19 mouse cellular contexts compared by ENCODE assay signal in genomic region chr5:35399704-35400320, GRCm38 (mm10). TPM values are rescaled to one million over a fixed set of nuclear protein-coding genes. Genes with fewer than 3 reads are reported as not detected.
DNase-seq lines count a peak whose midpoint lies in the region; ATAC-seq and TF ChIP-seq lines count a peak whose summit lies in the region.
"Had no signal": no experiment of that assay in that cellular context is flagged by ENCODE, and none has a peak within 500 bp of the region (broad histone marks: within the 10 kb centered on the region; RNA-seq: fewer than 3 reads in every experiment).

No protein-coding gene starts in this region.

- TF ChIP-seq CTCF in midbrain, postnatal 0 days (IDR thresholded peaks at IDR 0.05), result no peak

- H3K27me3 ChIP-seq in forebrain, embryonic 10.5 days (ENCODE audit: poor library complexity, severe bottlenecking), result peaks cover 100% of the 10 kb centered on the region
- H3K27me3 ChIP-seq in forebrain, embryonic 14.5 days (replicated peaks; ENCODE audit: control insufficient read depth, insufficient read depth, low read length), result peaks cover 90% of the 10 kb centered on the region
- peaks cover 96% of the 10 kb centered on the region for H3K27me3 ChIP-seq in midbrain, embryonic 11.5 days (ENCODE audit: control insufficient read depth, insufficient read depth, low read length)
- peaks cover 69% of the 10 kb centered on the region for H3K27me3 ChIP-seq in midbrain, postnatal 0 days (ENCODE audit: insufficient read depth, low read length)
- peaks cover 97% of the 10 kb centered on the region for H3K27me3 ChIP-seq in embryonic facial prominence, embryonic 15.5 days

- H3K36me3 ChIP-seq in forebrain, embryonic 10.5 days (replicated peaks), result no peaks in the 10 kb centered on the region
- H3K36me3 ChIP-seq in forebrain, embryonic 14.5 days (ENCODE audit: control insufficient read depth, insufficient read depth, low read length), result no peaks in the 10 kb centered on the region
- H3K36me3 ChIP-seq in midbrain, embryonic 11.5 days (ENCODE audit: control insufficient read depth, insufficient read depth, low read length), result no peaks in the 10 kb centered on the region
- H3K36me3 ChIP-seq in midbrain, postnatal 0 days (ENCODE audit: insufficient read depth, low read length), result no peaks in the 10 kb centered on the region
- H3K36me3 ChIP-seq in embryonic facial prominence, embryonic 15.5 days, result no peaks in the 10 kb centered on the region
- H3K36me3 ChIP-seq: heart, embryonic 12.5 days had no signal

- WGBS in forebrain, embryonic 10.5 days, result under 1% methylated on average over 48 of the region's 48 CpGs
- under 1% methylated on average over 48 of the region's 48 CpGs for WGBS in forebrain, embryonic 14.5 days
- under 1% methylated on average over 48 of the region's 48 CpGs for WGBS in midbrain, embryonic 11.5 days
- under 1% methylated on average over 47 of the region's 48 CpGs for WGBS in midbrain, postnatal 0 days
- 3% methylated on average over 48 of the region's 48 CpGs for WGBS in embryonic facial prominence, embryonic 15.5 days

- no peak overlapping the region for H3K27ac ChIP-seq in forebrain, embryonic 10.5 days
- H3K27ac ChIP-seq in forebrain, embryonic 14.5 days (ENCODE audit: low read depth, low read length), result no peak overlapping the region
- no peak overlapping the region for H3K27ac ChIP-seq in midbrain, embryonic 11.5 days (ENCODE audit: low read depth, low read length)
- no peak overlapping the region for H3K27ac ChIP-seq in midbrain, postnatal 0 days (ENCODE audit: low read depth, low read length)
- H3K27ac ChIP-seq in embryonic facial prominence, embryonic 15.5 days (replicated peaks), result no peak overlapping the region

- H3K4me2 ChIP-seq in forebrain, embryonic 14.5 days (ENCODE audit: low read length), result no peak overlapping the region
- H3K4me2 ChIP-seq in midbrain, embryonic 11.5 days, result no peak overlapping the region
- no peak overlapping the region for H3K4me2 ChIP-seq in midbrain, postnatal 0 days (ENCODE audit: low read depth, low read length, poor library complexity, severe bottlenecking)
- H3K4me2 ChIP-seq in embryonic facial prominence, embryonic 15.5 days (replicated peaks), result 0 out of 2 replicates have a peak overlapping the region, but pooled peaks have one; percentile 2
- H3K4me2 ChIP-seq: heart, embryonic 12.5 days had no signal

- H3K9ac ChIP-seq in forebrain, embryonic 14.5 days (ENCODE audit: low read length), result no peak overlapping the region
- H3K9ac ChIP-seq in midbrain, embryonic 11.5 days (ENCODE audit: low read length), result no peak overlapping the region
- H3K9ac ChIP-seq in midbrain, postnatal 0 days (replicated peaks; ENCODE audit: low read length, poor library complexity, severe bottlenecking), result no peak overlapping the region
- H3K9ac ChIP-seq in embryonic facial prominence, embryonic 15.5 days, result no peak overlapping the region
- H3K9ac ChIP-seq: heart, embryonic 12.5 days had no signal

- H3K9me3 ChIP-seq in forebrain, embryonic 10.5 days, result no peaks in the 10 kb centered on the region
- no peaks in the 10 kb centered on the region for H3K9me3 ChIP-seq in forebrain, embryonic 14.5 days (replicated peaks; ENCODE audit: control insufficient read depth, low read length)
- H3K9me3 ChIP-seq in midbrain, embryonic 11.5 days (ENCODE audit: control insufficient read depth, low read length), result no peaks in the 10 kb centered on the region
- no peaks in the 10 kb centered on the region for H3K9me3 ChIP-seq in midbrain, postnatal 0 days (ENCODE audit: low read length)
- H3K9me3 ChIP-seq in embryonic facial prominence, embryonic 15.5 days (replicated peaks), result no peaks in the 10 kb centered on the region
- H3K9me3 ChIP-seq: heart, embryonic 12.5 days had no signal

- peak overlapping the region; percentile 24 for H3K4me3 ChIP-seq in forebrain, embryonic 10.5 days
- H3K4me3 ChIP-seq in forebrain, embryonic 14.5 days (ENCODE audit: low read depth, low read length), result no peak overlapping the region
- H3K4me3 ChIP-seq in midbrain, embryonic 11.5 days (ENCODE audit: low read depth, low read length), result no peak overlapping the region
- H3K4me3 ChIP-seq in midbrain, postnatal 0 days (ENCODE audit: low read depth, low read length), result no peak overlapping the region
- no peak overlapping the region for H3K4me3 ChIP-seq in embryonic facial prominence, embryonic 15.5 days (replicated peaks)
- H3K4me3 ChIP-seq: heart, embryonic 12.5 days had no signal

- DNase-seq in forebrain, embryonic 10.5 days (ENCODE audit: extremely low spot score, low spot score), result peak; percentile 48
- DNase-seq in forebrain, embryonic 14.5 days (ENCODE audit: low spot score), result no peak
- peak; percentile 93 for DNase-seq in midbrain, embryonic 11.5 days (ENCODE audit: low spot score, missing footprints)
- DNase-seq in midbrain, postnatal 0 days (ENCODE audit: low spot score), result no peak
- peak; percentile 24 for DNase-seq in testis, postnatal 14 days (ENCODE audit: low spot score)
- no peak for DNase-seq in urinary bladder, adult 2 months (ENCODE audit: low spot score)
- DNase-seq in spleen, postnatal 36 days (ENCODE audit: low spot score in 2 of 2), result no peak
- DNase-seq: B cell, adult 2 months; cerebellum, adult 9-10 months; layer of hippocampus, adult 9-11 months; lung, adult 18-20 months; spleen, adult 18-20 months; thymus, adult 18-20 months had no signal

- no peak for ATAC-seq in forebrain, embryonic 14.5 days
- ATAC-seq in midbrain, embryonic 11.5 days (ENCODE audit: low FRiP score), result no peak
- ATAC-seq in midbrain, postnatal 0 days (ENCODE audit: low FRiP score), result no peak
- no peak for ATAC-seq in embryonic facial prominence, embryonic 15.5 days (ENCODE audit: insufficient number of reproducible peaks, low FRiP score, low TSS enrichment, low read depth)
- ATAC-seq: hindbrain, embryonic 16.5 days had no signal

- H3K4me1 ChIP-seq in forebrain, embryonic 10.5 days, result peaks cover 30% of the 10 kb centered on the region
- H3K4me1 ChIP-seq in forebrain, embryonic 14.5 days (ENCODE audit: control insufficient read depth, insufficient read depth, low read length), result no peaks in the 10 kb centered on the region; the same call in 1 of the 2 replicates
- 0 out of 2 replicates have a peak, but pooled peaks cover 4% of the 10 kb centered on the region for H3K4me1 ChIP-seq in midbrain, embryonic 11.5 days (ENCODE audit: control insufficient read depth, insufficient read depth, low read length)
- no peaks in the 10 kb centered on the region for H3K4me1 ChIP-seq in midbrain, postnatal 0 days (ENCODE audit: insufficient read depth, low read length)
- H3K4me1 ChIP-seq in embryonic facial prominence, embryonic 15.5 days, result peaks cover 25% of the 10 kb centered on the region

RNA-seq across cellular contexts. Expression of gene Hmx1, which starts 10.9 kb away (rescaled TPM):
- 0.38 and 0.69 TPM in 2 replicates for polyA plus RNA-seq in forebrain, embryonic 10.5 days (2016; fragmentation: Nextera tagmentation; extraction: Ambion mirVana)
- not detected in 2 replicates for polyA plus RNA-seq in forebrain, embryonic 14.5 days (2014; fragmentation: Nextera tagmentation; extraction: Ambion mirVana)
- polyA plus RNA-seq in midbrain, embryonic 11.5 days (2014; fragmentation: Nextera tagmentation; extraction: Ambion mirVana), result 0.10 TPM in 1 of 2 replicates, not detected in the other
- total RNA-seq in midbrain, postnatal 0 days (2014; rRNA removed), result not detected in 2 replicates
- polyA plus RNA-seq in midbrain, postnatal 0 days (2015; fragmentation: Nextera tagmentation; extraction: Ambion mirVana), result not detected in 2 replicates
- polyA plus RNA-seq in embryonic facial prominence, embryonic 15.5 days (2015; fragmentation: Nextera tagmentation; extraction: Ambion mirVana), result 1.2 and 1.7 TPM in 2 replicates
- polyA plus RNA-seq in urinary bladder, adult 2 months (2012; rRNA removed), result 0.04 TPM in 1 of 2 replicates, not detected in the other
- total RNA-seq: gastrocnemius, adult 8-10 months; left cerebral cortex, postnatal 36 days had no signal
- polyA plus RNA-seq: heart, embryonic 12.5 days; kidney, embryonic 16.5 days had no signal

Comparison
In these comparisons a context has a peak if more than half of its experiments do, and no peak if none do; other contexts are left out.
1. DNase-seq: peak in forebrain, embryonic 10.5 days (single experiment), midbrain, embryonic 11.5 days (single experiment) and testis, postnatal 14 days (single experiment); none in forebrain, embryonic 14.5 days (single experiment), midbrain, postnatal 0 days (single experiment), urinary bladder, adult 2 months (single experiment) and spleen, postnatal 36 days (0 of 2).